Mouse (Mus musculus) MEL (cell line): ENCODE data around the gene Med15. TPM values are rescaled to one million over a fixed set of nuclear protein-coding genes. Genes with fewer than 3 reads are reported as not detected.

Experiments used
- DNase-seq: peaks from one replicate; pipeline ENCODE4 v3.0.0; 2011; ENCODE audit warnings: low read depth, low spot score
- H3K27ac ChIP-seq: 2 replicates; pipeline ENCODE4 v1.5.1; 2012; ENCODE audit warnings: low read depth, mild to moderate bottlenecking, control low read depth, low read length, moderate library complexity; ENCODE audit not compliant: control insufficient read depth
- H3K27me3 ChIP-seq, 2 experiments: fragments of 150-350 bp in 1 of 2; sonication (generic) in 1 of 2; 2 replicates each; pipeline ENCODE4 v1.6.1; 2012; ENCODE audit warnings: low read length in 2 of 2, mild to moderate bottlenecking in 2 of 2, improper control_type of control experiment in 1 of 2, moderate library complexity in 1 of 2; ENCODE audit not compliant: insufficient read depth in 2 of 2, control insufficient read depth in 1 of 2
- H3K36me3 ChIP-seq, 2 experiments: 2 replicates each; pipeline ENCODE4 v1.6.1; 2012 to 2014; ENCODE audit warnings: low read length in 2 of 2, improper control_type of control experiment in 1 of 2, inconsistent platforms in 1 of 2, mild to moderate bottlenecking in 1 of 2; ENCODE audit not compliant: insufficient read depth in 2 of 2, control insufficient read depth in 1 of 2
- H3K4me1 ChIP-seq, 2 experiments: fragments of 150-350 bp in 1 of 2; sonication (generic) in 1 of 2; 2 replicates each; pipeline ENCODE4 v1.6.1; 2012; ENCODE audit warnings: low read length in 2 of 2, improper control_type of control experiment in 1 of 2, mild to moderate bottlenecking in 1 of 2; ENCODE audit not compliant: insufficient read depth in 2 of 2, control insufficient read depth in 1 of 2
- H3K4me3 ChIP-seq, 2 experiments: fragments of 150-350 bp in 1 of 2; sonication (generic) in 1 of 2; 2 replicates each; pipeline ENCODE4 v1.5.1; 2012; ENCODE audit warnings: low read depth in 2 of 2, low read length in 2 of 2, mild to moderate bottlenecking in 2 of 2, moderate library complexity in 2 of 2, control low read depth in 1 of 2, improper control_type of control experiment in 1 of 2; ENCODE audit not compliant: control insufficient read depth in 1 of 2, insufficient read depth in 1 of 2
- H3K79me2 ChIP-seq: 2 replicates; pipeline ENCODE4 v1.6.1; 2012; ENCODE audit warnings: mild to moderate bottlenecking, low read length, moderate library complexity; ENCODE audit not compliant: control insufficient read depth, poor library complexity, insufficient read depth
- H3K9ac ChIP-seq: 2 replicates; pipeline ENCODE4 v1.6.1; 2012; ENCODE audit warnings: low read depth, mild to moderate bottlenecking, control low read depth, low read length, moderate library complexity; ENCODE audit not compliant: control insufficient read depth, poor library complexity, severe bottlenecking
- H3K9me3 ChIP-seq: fragments of 150-350 bp; sonication (generic); replicated peaks from 2 replicates; pipeline ENCODE4 v1.6.1; 2012; ENCODE audit warnings: mild to moderate bottlenecking, low read length, improper control_type of control experiment, moderate library complexity; ENCODE audit not compliant: insufficient read depth
- CTCF ChIP-seq, 3 experiments: IDR thresholded peaks in 2 of 3; conservative IDR thresholded peaks in 1 of 3; 2 replicates each; pipeline ENCODE4 v1.5.1; 2011 to 2012; ENCODE audit warnings: low read length in 3 of 3, low read depth in 2 of 3, mild to moderate bottlenecking in 2 of 3, improper control_type of control experiment in 1 of 3, inconsistent platforms in 1 of 3, mixed read lengths in 1 of 3, moderate library complexity in 1 of 3; ENCODE audit not compliant: control insufficient read depth in 1 of 3, insufficient read depth in 1 of 3, poor library complexity in 1 of 3, severe bottlenecking in 1 of 3
- ETS1 ChIP-seq: IDR thresholded peaks from 2 replicates; pipeline ENCODE4 v1.6.1; 2012; ENCODE audit warnings: low read depth, mild to moderate bottlenecking, inconsistent platforms, low read length, improper control_type of control experiment, moderate library complexity
- HCFC1 ChIP-seq: IDR thresholded peaks from 2 replicates; pipeline ENCODE4 v1.6.1; 2012; ENCODE audit warnings: low read depth, mild to moderate bottlenecking, inconsistent platforms, low read length, improper control_type of control experiment, moderate library complexity
- MAX ChIP-seq: IDR thresholded peaks from 2 replicates; pipeline ENCODE4 v1.6.1; 2011; ENCODE audit warnings: low read length, improper control_type of control experiment
- MEF2A ChIP-seq: IDR thresholded peaks from 2 replicates; pipeline ENCODE4 v1.6.1; 2014; ENCODE audit warnings: low read depth, mild to moderate bottlenecking, inconsistent platforms, low read length, improper control_type of control experiment; ENCODE audit not compliant: poor library complexity, insufficient replicate concordance, severe bottlenecking; ENCODE audit errors: extremely low read depth
- MYC ChIP-seq: IDR thresholded peaks from 2 replicates; pipeline ENCODE4 v1.6.1; 2011; ENCODE audit warnings: low read depth, mild to moderate bottlenecking, low read length, improper control_type of control experiment, moderate library complexity
- NRF1 ChIP-seq: IDR thresholded peaks from 2 replicates; pipeline ENCODE4 v1.6.1; 2014; ENCODE audit warnings: low read depth, mild to moderate bottlenecking, inconsistent platforms, low read length, improper control_type of control experiment, moderate library complexity; ENCODE audit not compliant: poor library complexity, insufficient read depth, severe bottlenecking
- POLR2AphosphoS5 ChIP-seq: IDR thresholded peaks from 2 replicates; pipeline ENCODE4 v1.6.1; 2012; ENCODE audit warnings: low read depth, borderline replicate concordance, mild to moderate bottlenecking, inconsistent platforms, low read length, moderate library complexity, mixed read lengths
- RAD21 ChIP-seq: IDR thresholded peaks from 2 replicates; pipeline ENCODE4 v1.6.1; 2011; ENCODE audit warnings: mild to moderate bottlenecking, low read depth, low read length, improper control_type of control experiment
- RCOR1 ChIP-seq: IDR thresholded peaks from 2 replicates; pipeline ENCODE4 v1.6.1; 2012; ENCODE audit warnings: low read depth, mild to moderate bottlenecking, inconsistent platforms, low read length, improper control_type of control experiment
- SMC3 ChIP-seq: IDR thresholded peaks from 2 replicates; pipeline ENCODE4 v1.6.1; 2011; ENCODE audit warnings: low read depth, low read length, improper control_type of control experiment
- TAL1 ChIP-seq: IDR thresholded peaks from 2 replicates; pipeline ENCODE4 v1.6.1; 2012; ENCODE audit warnings: mild to moderate bottlenecking, inconsistent platforms, low read length, moderate library complexity, mixed read lengths
- TCF12 ChIP-seq: IDR thresholded peaks from 2 replicates; pipeline ENCODE4 v1.6.1; 2014; ENCODE audit warnings: low read depth, mild to moderate bottlenecking, inconsistent platforms, low read length, improper control_type of control experiment, moderate library complexity
- ZMIZ1 ChIP-seq: IDR thresholded peaks from 2 replicates; pipeline ENCODE4 v1.6.1; 2012; ENCODE audit warnings: low read depth, mild to moderate bottlenecking, inconsistent platforms, low read length, improper control_type of control experiment, moderate library complexity
- ZNF384 ChIP-seq: IDR thresholded peaks from 2 replicates; pipeline ENCODE4 v1.6.1; 2012; ENCODE audit warnings: low read depth, mild to moderate bottlenecking, inconsistent platforms, low read length, improper control_type of control experiment
- polyA plus RNA-seq, 2 experiments: library from polyadenylated mRNA; stranded (reverse) in 1 of 2; unstranded in 1 of 2; fragments of >175 nt in 1 of 2; fragments of >200 nt in 1 of 2; gene quantifications; 2 replicates each; pipeline versions ENCODE4 v1.2.1 to v1.2.4; 2012; ENCODE audit warnings: low replicate concordance in 2 of 2, low read depth in 1 of 2; ENCODE audit not compliant: insufficient read length in 2 of 2, insufficient read depth in 1 of 2, missing spikeins in 1 of 2
- total RNA-seq: library from RNA; depleted of rRNA; stranded (reverse); fragments of 300-350 nt; gene quantifications from 2 replicates; pipeline ENCODE4 v1.2.3, GENCODE M21; 2012

The Med15 gene
- total and polyA plus RNA-seq, 3 experiments: 25.9 to 62.0 TPM; not detected in 1

GRCm38 (mm10) chr16:17733646-17734045, 955 bp upstream of the Med15 start:
- Histone ChIP-seq H3K4me3 (no peak overlapping the region), H3K27me3 (no peaks in the 10 kb centered on the region), H3K36me3 (no peaks in the 10 kb centered on the region), H3K27ac (no peak overlapping the region), H3K79me2 (no peaks in the 10 kb centered on the region), H3K9me3 (no peaks in the 10 kb centered on the region), H3K4me1 (no peaks in the 10 kb centered on the region), H3K9ac (no peak overlapping the region)
- TF ChIP-seq TAL1 (no peak), HCFC1 (no peak)
- no peak for DNase-seq

- Histone ChIP-seq H3K27me3 (no peaks in the 10 kb centered on the region), H3K9ac (no peak overlapping the region), H3K36me3 (no peaks in the 10 kb centered on the region), H3K4me3 (no peak overlapping the region), H3K27ac (no peak overlapping the region), H3K4me1 (peaks cover 0 to 6% of the 10 kb centered on the region in 2 experiments; a peak in 3 of 4 replicates), H3K9me3 (no peaks in the 10 kb centered on the region), H3K79me2 (no peaks in the 10 kb centered on the region)
- DNase-seq: no peak
- no peak for TF ChIP-seq ETS1
- no peak for TF ChIP-seq RCOR1
- no peak for TF ChIP-seq POLR2AphosphoS5
These were observed 260 bp downstream of the Med15 start for GRCm38 (mm10) chr16:17732431-17732830.

- no peak for DNase-seq
- Histone ChIP-seq H3K27me3 (no peaks in the 10 kb centered on the region), H3K4me3 (no peak overlapping the region), H3K9ac (no peak overlapping the region), H3K27ac (no peak overlapping the region), H3K36me3 (peaks cover 0 to under 1% of the 10 kb centered on the region in 2 experiments; a peak in 2 of 4 replicates), H3K4me1 (peaks cover 1 to 6% of the 10 kb centered on the region in 2 experiments), H3K9me3 (no peaks in the 10 kb centered on the region), H3K79me2 (no peaks in the 10 kb centered on the region)
- TF ChIP-seq RAD21: peak; percentile 27; the same call in 1 of the 2 replicates
- TF ChIP-seq ZNF384: no peak
- TF ChIP-seq MEF2A: no peak
- peak; percentile 48; the same call in 1 of the 2 replicates for TF ChIP-seq MYC
- TF ChIP-seq SMC3: peak; percentile 54
- no peak for TF ChIP-seq MAX
- no peak for TF ChIP-seq NRF1
- no peak for TF ChIP-seq ZMIZ1
- peak in 2 of 3 experiments; percentile 22 to 70; a peak in 4 of 6 replicates for TF ChIP-seq CTCF (IDR thresholded peaks at IDR 0.05 in 2 of 3, conservative IDR thresholded peaks at IDR 0.05 in 1 of 3; ENCODE audit: control insufficient read depth in 1 of 3, insufficient read depth in 1 of 3, low read depth in 2 of 3, low read length in 3 of 3, poor library complexity in 1 of 3, severe bottlenecking in 1 of 3)
- no peak for TF ChIP-seq TCF12
These were observed 670 bp downstream of the Med15 start for GRCm38 (mm10) chr16:17732021-17732420.
